Mouse (Mus musculus): ENCODE measurements around the gene Scn3a. TPM values are rescaled to one million over a fixed set of nuclear protein-coding genes. Genes with fewer than 3 reads are reported as not detected.
"Not testable (repeated sequence)": the region's sequence is repeated elsewhere in the genome, so short reads cannot be mapped to it uniquely, and the experiment has no call there.

The Scn3a gene
- total RNA-seq, 2 experiments from 2014 or later: 62.6 to 68.5 TPM

DNA sequence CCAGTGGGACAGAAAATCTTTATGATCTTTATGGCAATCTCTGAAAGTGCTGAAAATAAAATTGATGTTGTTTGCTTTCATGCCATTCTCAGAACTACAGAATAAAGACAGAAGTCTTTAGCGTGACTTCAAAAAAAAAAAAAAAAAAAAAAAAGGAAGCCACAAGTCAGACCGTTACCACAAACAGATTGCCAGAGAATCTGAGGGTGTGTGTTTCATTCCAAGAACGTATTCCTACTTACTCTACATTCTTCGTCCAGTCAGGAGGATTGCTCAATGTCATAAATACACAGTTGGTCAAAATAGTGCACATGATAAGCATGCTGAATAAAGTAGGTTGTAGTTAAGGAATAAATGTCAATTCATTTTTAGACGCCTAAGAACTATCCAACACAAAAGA is 38.3 kb downstream of the Scn3a start:
- no peak for DNase-seq (ENCODE audit: extremely low spot score in 1 of 2, low spot score in 2 of 2)
- intact Hi-C loops (cut with DNase I): no loop called here

DNA sequence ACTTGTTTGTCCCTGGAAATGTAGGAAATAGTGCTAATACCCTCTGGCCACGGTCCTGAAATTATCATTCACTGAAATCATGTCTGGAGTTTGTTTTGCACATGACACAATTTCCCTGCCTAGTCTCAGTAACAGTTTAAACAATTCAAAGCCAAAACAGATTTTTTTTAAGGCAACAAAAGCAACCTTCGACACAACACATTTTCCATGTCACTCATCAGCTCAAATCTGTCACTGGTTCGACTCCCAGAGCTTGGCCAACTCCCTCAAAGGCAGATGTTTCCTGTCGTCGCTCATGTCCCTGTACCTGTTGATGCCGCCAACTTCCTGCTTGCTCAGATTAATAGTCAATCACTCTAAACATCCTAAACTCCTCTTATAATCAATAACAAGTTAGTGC is 50.7 kb downstream of the Scn3a start:
- intact Hi-C loops (cut with DNase I): no loop called here
- no peak for DNase-seq (ENCODE audit: extremely low spot score in 1 of 2, low spot score in 2 of 2)

DNA sequence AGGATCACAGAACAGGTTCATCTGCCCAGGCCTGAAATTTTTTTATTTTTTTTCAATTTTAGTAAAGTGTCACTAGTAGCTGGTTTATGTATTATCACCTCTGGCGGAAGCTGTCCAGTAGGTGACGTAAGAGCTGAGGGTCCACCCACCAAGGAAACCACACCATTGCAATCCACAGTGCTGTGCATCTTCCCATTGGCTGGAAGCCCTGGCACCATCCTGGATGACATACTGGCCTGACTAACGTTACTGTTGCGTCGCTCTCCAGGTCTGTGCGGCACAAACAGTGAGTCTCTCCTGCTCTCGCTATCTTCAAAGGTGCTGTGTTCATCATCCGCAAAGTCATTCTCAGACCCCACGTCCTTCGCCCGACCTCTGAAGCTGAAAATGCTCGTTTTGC is 59.2 kb downstream of the Scn3a start:
- intact Hi-C loops (cut with DNase I): no loop called here
- DNase-seq (ENCODE audit: extremely low spot score in 1 of 2, low spot score in 2 of 2): no peak

DNA sequence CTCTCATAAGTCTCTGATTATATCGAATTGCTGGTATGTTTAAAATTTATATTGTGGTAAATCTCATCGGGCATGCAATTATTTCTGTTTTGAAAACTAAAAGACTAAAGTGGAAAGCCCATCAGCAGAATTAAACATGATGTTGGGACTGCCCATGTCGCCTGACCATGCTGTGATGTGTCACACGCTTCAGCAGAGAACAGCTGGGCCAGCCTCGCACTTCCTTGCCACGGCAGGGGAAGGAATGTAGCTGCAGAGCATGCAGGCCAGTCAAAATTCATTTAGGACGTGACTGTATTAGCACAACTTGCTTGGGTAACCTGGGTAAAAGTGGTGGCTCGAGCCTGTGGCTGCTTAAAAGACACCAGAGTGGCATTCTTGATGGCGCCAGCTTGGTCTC is 77.0 kb downstream of the Scn3a start:
- intact Hi-C loops (cut with DNase I): no loop called here
- DNase-seq (ENCODE audit: extremely low spot score in 1 of 2, low spot score in 2 of 2): no peak

DNA sequence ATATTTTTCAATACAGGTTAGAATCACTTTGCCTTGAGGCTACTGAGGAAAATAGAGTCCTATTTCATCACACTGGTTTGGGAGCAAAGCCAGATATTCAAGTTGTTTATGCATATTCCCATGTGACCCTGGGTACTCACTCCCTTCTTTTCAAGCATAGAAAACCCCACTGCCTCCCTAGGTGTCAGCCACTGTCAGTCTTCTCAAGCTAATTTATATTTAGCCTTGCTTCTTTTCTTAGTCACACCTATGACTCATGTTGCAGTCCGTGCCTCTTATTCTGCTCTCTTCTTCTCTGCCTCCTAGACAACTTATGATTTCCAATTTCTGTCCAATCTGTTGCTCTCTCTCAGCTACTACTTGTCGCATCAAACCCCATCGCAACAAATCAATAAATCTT is 84.0 kb downstream of the Scn3a start:
- intact Hi-C loops (cut with DNase I): no loop called here
- DNase-seq (ENCODE audit: extremely low spot score in 1 of 2, low spot score in 2 of 2): no peak

DNA sequence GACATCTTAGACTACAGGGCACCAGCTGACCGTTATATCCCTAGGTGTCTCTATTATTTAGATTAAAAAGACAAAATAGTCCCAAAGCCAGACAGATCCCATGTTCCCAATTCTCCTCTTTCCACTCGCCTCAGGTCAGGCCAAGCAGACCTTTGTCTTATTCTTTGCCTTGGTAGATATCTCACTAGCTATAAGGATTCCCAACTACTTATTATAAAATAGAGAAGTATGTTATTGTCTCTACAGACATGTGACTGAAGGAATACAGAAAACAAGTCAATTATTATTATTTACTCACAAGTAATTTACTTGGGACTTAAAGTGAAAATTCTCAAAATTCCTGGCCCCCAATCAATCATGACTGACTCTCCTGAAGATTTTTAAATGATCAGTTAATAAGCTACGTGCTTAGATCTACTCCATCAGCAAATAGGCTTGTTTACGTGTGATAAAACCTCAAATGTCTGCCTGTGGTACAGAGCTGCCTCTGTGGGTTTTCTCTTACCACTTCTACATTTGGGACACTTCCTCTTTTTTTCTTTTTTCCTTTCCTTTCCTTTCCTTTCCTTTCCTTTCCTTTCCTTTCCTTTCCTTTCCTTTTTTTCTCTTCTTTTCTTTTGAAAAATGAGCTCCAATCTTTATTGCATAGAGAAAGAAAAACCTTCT is 86.3 kb downstream of the Scn3a start:
- intact Hi-C loops (cut with DNase I): no loop called here
- no peak for DNase-seq (ENCODE audit: extremely low spot score in 1 of 2, low spot score in 2 of 2)

DNA sequence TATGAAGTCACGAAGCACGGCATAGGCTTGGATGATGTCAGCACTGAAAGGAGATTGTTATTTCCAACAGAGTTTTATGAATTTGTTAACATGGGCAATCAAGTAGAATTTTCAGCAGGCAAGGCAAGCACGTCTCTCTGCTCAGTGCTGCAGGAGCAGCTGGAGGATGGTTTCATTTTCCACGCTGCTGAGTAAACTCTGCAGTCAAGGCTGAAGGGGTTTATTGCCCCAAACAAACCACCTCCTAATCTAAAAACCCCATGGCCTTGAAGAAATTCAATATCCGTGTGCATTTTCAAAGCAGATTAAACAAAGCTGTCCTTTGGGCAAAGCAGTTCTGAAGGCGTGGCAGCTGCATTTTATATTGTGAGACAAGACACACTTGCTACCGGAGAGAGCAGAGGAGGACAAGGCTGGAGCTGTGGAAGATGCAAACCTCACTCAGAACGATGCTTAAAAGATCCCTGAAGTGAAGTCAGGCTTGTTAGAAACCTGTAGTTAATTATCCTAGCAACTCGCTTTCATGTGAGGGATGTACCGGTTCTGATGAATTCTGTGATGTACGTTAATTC is 96.0 kb downstream of the Scn3a start:
- no peak for DNase-seq (ENCODE audit: extremely low spot score in 1 of 2, low spot score in 2 of 2)
- intact Hi-C loops (cut with DNase I): no loop called here

DNA sequence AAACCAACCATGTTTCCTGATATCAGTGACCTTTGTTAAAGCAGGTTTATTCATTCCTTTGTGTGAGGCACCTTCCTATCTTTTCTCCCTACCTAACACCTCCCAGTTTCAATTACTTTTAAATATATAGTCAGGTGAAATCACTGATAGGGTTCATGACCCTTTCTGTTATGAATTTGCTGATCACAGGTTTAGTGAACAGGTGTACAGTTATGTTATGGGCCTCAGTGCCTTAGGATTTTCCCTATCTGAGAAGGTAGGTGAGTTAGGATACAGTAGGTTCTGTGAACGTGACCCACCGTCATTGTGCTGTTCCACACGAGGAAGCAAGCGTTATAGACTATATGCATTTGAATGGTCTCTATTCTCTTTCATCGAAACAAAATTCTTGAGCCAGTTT is 101.7 kb downstream of the Scn3a start:
- no peak for DNase-seq (ENCODE audit: extremely low spot score in 1 of 2, low spot score in 2 of 2)
- intact Hi-C loops (cut with DNase I): no loop called here

DNA sequence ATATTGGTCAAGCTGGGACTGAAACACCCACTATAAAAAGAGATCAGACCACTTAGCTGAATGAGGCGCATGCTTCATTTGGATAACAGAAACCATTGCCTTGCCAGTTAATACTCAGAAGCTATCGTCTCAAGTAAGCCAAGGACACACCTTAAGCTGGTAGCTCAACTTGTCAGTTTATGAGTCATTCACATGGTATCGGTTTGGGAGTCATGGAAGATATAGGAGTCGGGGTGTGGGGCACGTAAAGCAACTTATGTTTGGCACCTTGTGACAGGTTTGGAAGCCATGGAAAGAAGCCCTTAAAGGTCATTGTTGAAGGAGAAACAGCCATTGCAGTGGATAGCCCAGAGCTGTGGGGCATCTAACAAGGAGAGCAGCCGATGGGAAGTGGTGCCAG is 113.7 kb downstream of the Scn3a start:
- no peak for DNase-seq (ENCODE audit: extremely low spot score in 1 of 2, low spot score in 2 of 2)
- intact Hi-C loops (cut with DNase I): no loop called here

DNA sequence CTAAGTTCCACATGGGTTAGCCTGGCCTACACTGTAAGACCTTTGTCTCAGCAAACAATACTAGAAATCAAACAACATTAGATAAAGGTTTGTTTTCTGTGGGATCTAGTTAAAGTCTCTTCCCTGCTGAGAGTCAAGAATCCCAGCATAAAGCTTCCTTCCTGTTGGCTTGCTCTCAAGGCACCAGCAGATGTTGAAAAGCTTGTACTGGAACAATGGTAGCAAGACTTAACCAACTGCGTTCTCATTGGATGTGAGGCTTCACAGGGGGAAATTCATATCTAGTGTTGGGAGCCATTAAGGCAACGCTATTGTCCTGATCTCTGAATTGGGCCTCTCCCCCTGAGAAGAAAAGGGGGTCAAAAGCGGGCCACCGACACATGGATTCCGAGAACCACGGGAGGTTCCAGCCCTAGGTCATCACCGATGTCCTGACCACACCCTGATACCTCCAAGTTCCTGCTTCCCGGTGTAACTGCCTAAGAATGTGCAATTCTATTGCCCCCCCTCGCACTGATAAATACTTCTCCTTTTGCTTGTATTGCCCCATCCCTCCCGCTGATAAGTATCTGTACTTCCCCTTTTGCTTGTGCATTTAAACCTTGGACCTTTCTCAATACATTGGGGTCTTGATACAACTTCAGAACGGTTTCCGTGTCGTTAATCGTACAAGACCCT is 115.9 kb downstream of the Scn3a start:
- DNase-seq (ENCODE audit: extremely low spot score in 1 of 2, low spot score in 2 of 2); intact Hi-C loops (cut with DNase I): not testable (repeated sequence)

DNA sequence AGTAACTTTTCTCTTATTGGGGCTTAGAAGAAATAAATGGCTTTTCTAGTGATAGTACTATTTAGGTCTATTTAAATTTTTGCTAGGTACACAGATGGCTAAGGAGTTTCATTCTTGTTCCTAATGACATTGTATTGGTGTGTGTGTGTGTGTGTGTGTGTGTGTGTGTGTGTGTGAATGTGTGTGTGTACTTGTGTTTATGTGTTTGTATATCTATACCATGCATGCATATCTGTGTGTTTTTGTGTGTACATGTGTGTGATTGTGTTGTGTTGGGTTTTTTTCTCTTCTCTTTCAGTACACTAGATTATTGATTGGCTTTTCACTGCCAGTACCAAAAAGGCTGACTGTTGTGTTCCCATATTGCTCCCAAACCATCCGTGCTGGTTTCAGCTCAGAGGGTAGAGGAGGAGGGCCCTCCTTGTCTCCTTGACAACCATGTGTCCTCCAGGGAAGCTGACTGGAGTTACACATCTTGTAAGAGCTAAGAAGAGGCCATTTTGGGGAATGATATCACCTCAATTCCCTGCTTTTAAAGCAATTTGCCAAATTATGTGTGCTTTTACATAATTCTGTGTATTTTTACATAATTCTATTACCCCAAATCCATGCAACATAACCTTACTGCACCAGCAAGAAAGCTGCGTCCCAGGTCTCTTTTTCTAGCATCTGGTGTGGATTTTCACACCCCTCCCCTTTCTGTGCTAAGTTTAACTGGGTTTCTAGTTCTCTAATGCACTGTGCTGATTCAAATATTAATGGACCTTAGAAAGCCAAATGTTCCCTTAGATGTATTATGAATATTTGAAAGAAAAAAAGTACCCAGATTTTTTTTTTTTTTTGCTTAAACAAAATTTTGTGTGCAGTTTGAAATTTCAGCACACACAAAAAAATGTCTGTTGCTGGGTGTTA is 116.7 kb downstream of the Scn3a start:
- intact Hi-C loops (cut with DNase I): no loop called here
- DNase-seq (ENCODE audit: extremely low spot score in 1 of 2, low spot score in 2 of 2): no peak

DNA sequence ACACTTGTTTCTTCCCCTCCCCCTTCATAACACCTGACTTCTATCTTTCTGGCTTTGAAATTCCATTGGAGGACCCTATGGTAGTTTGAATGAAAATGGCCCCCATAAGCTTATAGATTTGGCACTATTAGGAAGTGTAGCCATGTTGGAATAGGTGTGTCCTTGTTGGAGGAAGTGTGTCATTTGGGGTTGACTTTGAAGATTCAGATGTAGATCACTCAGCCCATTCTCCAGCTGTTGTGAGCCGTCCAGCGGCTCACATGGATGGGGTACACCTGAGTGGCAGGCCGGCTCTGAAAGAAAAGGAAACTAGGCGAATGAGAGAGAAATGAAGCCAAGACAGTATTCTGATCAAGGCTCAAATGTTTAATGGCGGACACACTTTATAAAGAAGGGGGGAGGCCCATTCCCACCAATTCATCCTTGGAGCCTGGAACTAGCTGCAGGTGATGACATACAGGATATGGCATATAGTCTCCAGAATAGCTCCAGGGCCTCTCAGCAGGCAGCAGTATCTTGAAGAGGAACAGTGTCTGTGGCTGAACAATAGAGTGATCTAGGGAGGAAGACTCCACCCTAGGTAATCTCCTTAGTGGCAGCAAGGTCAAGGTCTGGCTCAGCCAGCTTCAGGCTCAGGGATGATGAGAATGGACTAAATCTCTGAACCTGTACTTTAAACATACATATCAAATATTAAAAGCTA is 118.2 kb downstream of the Scn3a start:
- no peak for DNase-seq (ENCODE audit: extremely low spot score in 1 of 2, low spot score in 2 of 2)
- intact Hi-C loops (cut with DNase I): no loop called here

DNA sequence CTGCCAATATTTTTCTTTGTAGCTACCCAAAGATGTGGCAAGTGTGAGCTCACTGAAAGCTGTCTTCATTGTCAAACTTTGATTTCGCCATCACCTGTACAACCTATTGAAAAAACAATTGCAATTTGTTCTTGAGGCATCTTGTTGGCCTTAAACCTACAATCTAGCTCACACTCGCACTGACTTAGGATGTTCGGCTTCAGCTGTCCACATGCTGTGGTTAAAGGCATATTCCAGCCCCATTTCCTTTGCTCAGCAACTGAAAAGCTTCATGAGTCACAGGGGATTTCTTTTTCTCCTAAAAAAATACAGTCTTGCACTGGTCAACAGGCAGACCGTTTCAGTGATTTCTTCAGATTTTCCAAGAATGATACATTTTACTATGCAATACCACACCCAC is 124.3 kb downstream of the Scn3a start:
- no peak for DNase-seq (ENCODE audit: extremely low spot score in 1 of 2, low spot score in 2 of 2)
- intact Hi-C loops (cut with DNase I): no loop called here

DNA sequence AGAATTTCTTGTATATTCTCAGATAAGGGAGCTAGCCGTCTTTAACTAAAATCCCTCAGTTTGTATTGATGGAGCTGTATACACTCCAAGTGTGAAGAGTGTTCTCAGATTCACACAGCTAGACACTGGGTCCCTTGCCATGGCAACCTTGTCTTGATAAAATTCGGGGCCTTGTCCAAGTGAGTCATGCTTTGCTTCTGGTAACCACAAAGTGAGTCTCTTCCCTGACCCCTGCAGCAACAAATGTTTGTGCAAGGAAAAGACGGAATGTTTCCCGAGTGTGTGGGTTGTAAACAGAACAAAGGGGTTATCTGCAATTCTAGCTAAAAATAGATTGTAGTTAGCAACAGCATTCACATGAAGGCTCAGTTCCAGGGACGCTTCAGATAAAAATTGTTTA is 125.9 kb downstream of the Scn3a start:
- intact Hi-C loops (cut with DNase I): no loop called here
- DNase-seq (ENCODE audit: extremely low spot score in 1 of 2, low spot score in 2 of 2): peak; percentile 8 to 21

DNA sequence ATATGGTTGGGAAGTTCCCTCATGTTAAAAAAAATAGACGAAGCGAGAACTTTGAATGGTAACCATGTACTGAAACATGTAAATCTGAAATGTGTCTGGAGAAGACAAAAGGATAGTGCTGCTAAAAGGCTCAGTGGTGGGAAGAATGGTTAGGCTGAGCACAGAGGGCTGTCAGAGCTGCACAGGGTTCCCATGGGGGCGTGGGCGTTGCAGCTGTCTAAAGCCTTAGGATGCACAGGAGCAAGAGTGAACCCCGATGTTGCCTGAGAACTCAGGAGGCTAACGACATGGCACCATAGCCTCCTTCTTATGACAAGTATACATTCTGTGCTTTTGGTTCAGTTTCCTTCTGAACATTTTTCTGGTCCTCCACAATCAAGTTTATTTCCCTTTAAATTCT is 126.3 kb downstream of the Scn3a start:
- intact Hi-C loops (cut with DNase I): no loop called here
- DNase-seq (ENCODE audit: extremely low spot score in 1 of 2, low spot score in 2 of 2): peak in 1 of 2 experiments; percentile 27

DNA sequence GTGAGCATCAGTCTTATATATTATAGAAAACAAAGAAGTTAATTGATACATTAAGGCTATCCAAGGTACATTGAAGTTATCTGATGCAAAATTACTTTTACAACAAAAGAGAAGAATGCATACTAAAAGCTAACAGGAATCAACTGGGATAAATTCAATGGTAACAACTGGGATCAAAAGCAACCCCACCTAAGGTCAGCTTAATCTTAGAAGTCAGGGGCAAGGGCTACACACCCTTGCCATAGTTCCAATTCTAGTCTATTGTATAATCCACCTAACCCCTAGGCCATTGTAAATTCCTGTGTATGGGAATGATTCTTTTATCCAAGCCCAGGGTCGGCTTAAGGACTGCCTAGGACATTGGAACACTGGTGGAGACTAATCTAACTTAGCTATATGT is 130.5 kb downstream of the Scn3a start:
- DNase-seq (ENCODE audit: extremely low spot score in 1 of 2, low spot score in 2 of 2): no peak
- intact Hi-C loops (cut with DNase I): no loop called here

DNA sequence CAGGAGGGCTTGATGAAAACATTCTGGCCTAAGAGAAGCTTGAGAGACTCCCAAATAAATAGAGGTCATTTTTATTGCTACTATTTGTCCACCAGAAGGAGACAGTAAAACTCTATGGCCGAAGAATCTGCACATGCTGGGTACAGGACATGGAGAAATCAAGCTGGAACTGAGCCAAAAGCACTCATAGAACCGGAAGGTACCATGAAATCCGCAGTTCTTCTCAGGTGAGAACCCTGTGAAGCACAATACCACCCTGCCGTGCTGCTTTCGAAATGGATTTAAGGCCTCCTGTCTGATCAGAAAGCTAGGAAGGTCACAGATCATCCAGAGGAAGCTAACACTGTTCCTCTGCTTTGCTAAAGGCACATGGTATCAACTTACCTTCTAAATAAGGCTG is 143.9 kb downstream of the Scn3a start:
- no peak for DNase-seq (ENCODE audit: extremely low spot score in 1 of 2, low spot score in 2 of 2)
- intact Hi-C loops (cut with DNase I): no loop called here

DNA sequence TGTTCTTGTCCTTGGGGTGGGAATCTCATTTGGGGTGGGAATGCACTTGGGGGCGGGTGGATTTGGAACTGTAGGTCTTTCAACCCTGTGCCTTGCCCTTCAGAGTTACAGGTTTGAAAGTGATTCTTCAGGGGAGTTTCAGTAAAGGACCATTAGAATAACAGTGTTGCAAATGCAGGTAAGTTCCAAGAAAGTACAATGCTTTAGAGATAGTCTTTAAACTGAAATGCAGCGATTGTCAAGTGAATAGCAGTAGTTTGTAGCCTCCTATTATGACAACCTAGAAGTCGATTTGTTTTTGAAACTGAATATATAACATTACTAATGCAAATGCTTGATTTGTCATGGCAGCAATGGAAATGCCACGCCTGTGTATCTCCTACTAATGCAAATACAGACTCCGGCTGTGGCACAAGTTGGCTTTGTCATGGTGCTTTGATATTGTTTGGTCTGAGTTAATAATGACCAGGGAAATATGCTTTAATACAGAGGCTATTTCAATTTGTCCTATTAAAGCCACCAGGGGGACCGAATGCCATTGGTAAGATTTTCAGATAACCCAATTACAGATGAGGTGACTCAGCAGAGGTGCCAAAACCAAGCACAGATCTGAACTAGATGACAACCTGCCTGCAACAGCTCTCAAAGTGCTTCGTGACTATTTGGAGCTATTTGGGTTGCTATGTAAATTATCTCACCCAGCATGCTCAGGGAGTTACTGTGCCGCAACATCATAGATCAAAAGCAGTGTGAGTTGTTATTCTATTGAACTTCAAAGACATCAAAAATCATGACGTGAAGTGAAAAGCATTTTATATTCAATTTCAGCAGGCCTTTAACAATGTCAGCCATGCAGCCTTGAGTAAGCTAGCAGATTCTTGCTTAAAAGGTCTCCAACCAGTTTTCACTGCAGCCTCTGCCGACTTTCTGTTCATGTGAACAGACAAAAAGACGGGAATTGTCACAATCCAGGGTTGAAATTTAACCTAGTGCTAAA is 145.9 kb downstream of the Scn3a start:
- DNase-seq (ENCODE audit: extremely low spot score in 1 of 2, low spot score in 2 of 2): no peak

More for the DNA sequence above, 145.9 kb downstream of the Scn3a start:
- intact Hi-C loops (cut with DNase I): no loop called here

Measured in left cerebral cortex, postnatal 10 days (tissue).